Mouse (Mus musculus) erythroblast, embryonic 14.5 days (primary cell): ENCODE data around the gene Macc1.

Experiments used
- GATA1 ChIP-seq: IDR thresholded peaks from 2 replicates; pipeline ENCODE4 v1.6.1; 2012; ENCODE audit warnings: low read length, inconsistent platforms, mixed read lengths
- TAL1 ChIP-seq: IDR thresholded peaks from 3 replicates; pipeline ENCODE4 v1.6.1; 2012; ENCODE audit warnings: low read length, inconsistent platforms, mixed read lengths

- TF ChIP-seq GATA1 (no peak), TAL1 (no peak)
These were observed 45.3 kb upstream of the Macc1 start for GRCm38 (mm10) chr12:119268723-119269122.
